Mouse (Mus musculus): ENCODE measurements around the gene Dennd4a. TPM values are rescaled to one million over a fixed set of nuclear protein-coding genes. Genes with fewer than 3 reads are reported as not detected.

Gene Dennd4a
- polyA plus RNA-seq (2014; fragmentation: Illumina TruSeq; extraction: RNeasy Lipid Tissue Mini Kit (QIAGEN cat#74804)): 36.8 TPM

GRCm38 (mm10) chr9:64810822-64811537, at the start of gene Dennd4a:
TSS of gene Dennd4a (plus strand) at chr9:64811340.

GRCm38 (mm10) chr9:64951161-64951657, 140.1 kb downstream of the Dennd4a start, which contains the start of gene Slc24a1:
TSS of gene Slc24a1 (minus strand) at chr9:64951607.

GRCm38 (mm10) chr9:64960117-64960977, 149.2 kb downstream of the Dennd4a start, which contains the start of gene Ints14:
TSS of gene Ints14 (plus strand) at chr9:64960905.

Other genes with a start within 250 kb of the Dennd4a start
- 515 TPM for gene Rab11a, start 73.6 kb upstream of the Dennd4a start, polyA plus RNA-seq (2014; fragmentation: Illumina TruSeq; extraction: RNeasy Lipid Tissue Mini Kit (QIAGEN cat#74804))
- 0.14 TPM for gene Slc24a1, start 140.3 kb downstream of the Dennd4a start, polyA plus RNA-seq (2014; fragmentation: Illumina TruSeq; extraction: RNeasy Lipid Tissue Mini Kit (QIAGEN cat#74804))
- 32.8 TPM for gene Ints14, start 149.6 kb downstream of the Dennd4a start, polyA plus RNA-seq (2014; fragmentation: Illumina TruSeq; extraction: RNeasy Lipid Tissue Mini Kit (QIAGEN cat#74804))
- gene Hacd3, start 210.4 kb downstream of the Dennd4a start, polyA plus RNA-seq (2014; fragmentation: Illumina TruSeq; extraction: RNeasy Lipid Tissue Mini Kit (QIAGEN cat#74804)): 265 TPM
- gene Dpp8, start 221.1 kb downstream of the Dennd4a start, polyA plus RNA-seq (2014; fragmentation: Illumina TruSeq; extraction: RNeasy Lipid Tissue Mini Kit (QIAGEN cat#74804)): 173 TPM

Data from ovary, adult 10 weeks (tissue).